Mouse (Mus musculus) cortical plate, adult 2 months (tissue): ENCODE results near the gene Ptprd.

ENCODE experiments used
- CTCF ChIP-seq: fragments of 200-500 bp; IDR thresholded peaks from 2 replicates; pipeline ENCODE4 v1.5.1; 2011; ENCODE audit warnings: mild to moderate bottlenecking, control low read depth, low read length; ENCODE audit not compliant: insufficient read depth; ENCODE audit errors: extremely low read depth
- POLR2A ChIP-seq: fragments of 200-500 bp; IDR thresholded peaks from 2 replicates; pipeline ENCODE4 v1.6.1; 2011; ENCODE audit warnings: mild to moderate bottlenecking, low read length, control low read depth; ENCODE audit not compliant: insufficient read depth; ENCODE audit errors: extremely low read depth

DNA sequence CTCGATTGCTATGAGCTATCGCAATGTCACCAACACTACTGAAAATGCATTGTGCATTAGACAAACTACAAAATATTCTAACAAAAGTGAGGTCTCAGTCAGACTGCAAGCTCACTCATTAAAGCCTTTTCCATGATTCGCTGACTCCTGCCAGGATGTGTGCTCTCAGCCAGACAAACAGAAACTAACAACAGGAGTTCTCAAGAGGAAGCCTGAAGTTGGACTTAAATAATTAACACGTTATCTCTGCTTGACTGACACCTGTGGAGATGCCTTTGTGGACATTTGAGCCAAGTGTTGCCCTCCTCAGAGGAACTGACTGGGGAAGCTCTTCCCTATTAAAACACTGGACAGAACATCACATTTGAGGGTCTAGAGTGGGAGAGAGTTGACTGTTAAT lies 1928.9 kb downstream of the Ptprd start:
- TF ChIP-seq POLR2A, result no peak
- no peak for TF ChIP-seq CTCF
